Mouse (Mus musculus) bone marrow macrophage, adult 2 months (primary cell): ENCODE measurements around the gene Vamp4.
"Not testable (repeated sequence)": the region's sequence is repeated elsewhere in the genome, so short reads cannot be mapped to it uniquely, and the experiment has no call there.

ENCODE experiments used
- CTCF ChIP-seq: IDR thresholded peaks from 2 replicates; pipeline ENCODE4 v1.5.1; 2012; ENCODE audit warnings: low read depth, mild to moderate bottlenecking, low read length, moderate library complexity
- POLR2A ChIP-seq: IDR thresholded peaks from 2 replicates; pipeline ENCODE4 v1.6.1; 2012; ENCODE audit warnings: mild to moderate bottlenecking, low read depth, low read length, borderline replicate concordance

- TF ChIP-seq POLR2A, CTCF: not testable (repeated sequence)
These were observed 58.0 kb downstream of the Vamp4 start for GRCm38 (mm10) chr1:162628326-162628725.
